Mouse (Mus musculus) E14TG2a.4 (cell line): ENCODE results near the gene Zhx3.

Experiments used
- CTCF ChIP-seq: conservative IDR thresholded peaks from 2 replicates; pipeline ENCODE4 v1.5.1; 2014; ENCODE audit warnings: low read length
- NANOG ChIP-seq: IDR thresholded peaks from 2 replicates; pipeline ENCODE4 v1.6.1; 2014; ENCODE audit warnings: borderline replicate concordance, low read length, mixed read lengths
- POU5F1 ChIP-seq: IDR thresholded peaks from 2 replicates; pipeline ENCODE4 v1.6.1; 2014; ENCODE audit warnings: low read length, borderline replicate concordance

DNA sequence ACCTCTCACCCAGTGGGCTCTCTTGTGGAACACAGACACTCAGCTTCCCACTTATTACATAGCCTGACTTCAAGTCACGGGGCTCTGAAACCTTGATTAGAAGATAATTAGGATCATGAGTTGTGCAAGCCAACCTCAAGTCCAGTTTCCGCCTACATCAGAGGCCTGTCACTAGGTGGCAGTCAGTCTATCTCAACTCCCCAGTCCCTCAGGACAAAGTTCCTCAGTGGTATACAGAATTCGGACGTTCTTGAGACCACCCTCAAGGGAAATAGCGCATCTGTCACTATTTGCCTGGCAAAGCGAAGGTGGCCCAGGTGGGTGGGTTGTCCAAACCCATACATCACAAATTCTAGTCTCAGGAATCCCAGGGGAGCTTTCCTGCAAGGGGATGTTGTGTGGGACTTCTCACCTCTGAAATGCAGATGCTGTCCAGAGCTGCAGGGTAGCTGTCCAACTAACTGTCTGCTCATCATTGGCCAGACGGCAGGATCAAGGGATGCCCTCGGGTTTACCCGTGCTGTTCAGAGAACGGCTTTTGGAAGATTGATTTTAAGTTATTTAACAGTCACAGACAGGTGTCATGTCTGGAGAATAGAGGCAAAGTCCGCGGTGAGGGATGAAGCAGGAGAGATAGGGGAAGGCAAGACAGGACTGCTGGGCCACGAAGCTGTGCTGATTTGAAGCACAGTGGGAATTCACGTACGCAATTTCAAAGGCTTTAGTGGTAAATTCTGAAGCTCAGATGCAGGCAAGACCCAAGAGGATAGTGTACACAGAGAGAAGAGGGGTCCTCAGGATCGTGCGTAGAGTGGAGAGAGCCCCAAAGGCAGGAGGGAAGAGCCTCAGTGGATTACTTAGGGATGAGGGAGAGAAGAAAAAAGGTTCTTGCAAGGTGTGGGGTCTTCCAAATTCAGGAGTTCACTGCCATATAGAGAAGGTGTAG, 142.7 kb downstream of the Zhx3 start:
- TF ChIP-seq CTCF (no peak), NANOG (no peak), POU5F1 (no peak)
